23 mouse cellular contexts compared by ENCODE assay signal in the genomic region with DNA sequence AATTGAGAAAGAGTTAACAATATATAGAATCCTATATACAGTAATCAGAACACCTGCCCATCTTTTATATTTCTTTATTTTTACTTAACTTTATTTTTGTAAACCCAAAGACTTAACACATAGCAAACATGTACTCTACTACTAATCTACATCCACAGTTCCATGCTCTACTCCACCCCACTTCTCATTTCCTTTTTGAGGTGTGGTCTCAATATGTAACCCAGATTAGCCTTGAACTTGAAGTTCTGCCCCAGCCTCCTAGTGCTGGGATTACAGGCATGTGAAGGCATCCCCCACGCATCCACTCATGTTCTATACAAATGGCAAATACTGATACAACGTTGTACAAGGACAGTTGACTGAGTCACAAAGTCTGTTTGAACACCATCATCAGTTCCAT. TPM values are rescaled to one million over a fixed set of nuclear protein-coding genes. Genes with fewer than 3 reads are reported as not detected.
"Had no signal": no experiment of that assay in that cellular context is flagged by ENCODE, and none has a peak within 500 bp of the region (broad histone marks: within the 10 kb centered on the region; RNA-seq: fewer than 3 reads in every experiment).

No protein-coding gene starts in this region.

- H3K4me3 ChIP-seq: lung, embryonic 15.5 days; megakaryocyte, embryonic 14.5 days; midbrain, embryonic 13.5 days; midbrain, embryonic 15.5 days; myocyte; neural tube, embryonic 13.5 days; neural tube, embryonic 15.5 days had no signal

- H3K9me3 ChIP-seq: lung, embryonic 15.5 days; megakaryocyte, embryonic 14.5 days; midbrain, embryonic 13.5 days; midbrain, embryonic 15.5 days; neural tube, embryonic 13.5 days; neural tube, embryonic 15.5 days had no signal

- DNase-seq: liver, postnatal 0 days; lung, adult 2 months; lung, postnatal 14 days; lung, postnatal 36 days; retina, postnatal 1 day; right cerebral cortex, adult 18-20 months; right cerebral cortex, postnatal 25 days; right cerebral cortex, postnatal 4 days; spleen, adult 18-20 months; thymus, adult 18-20 months; thymus, postnatal 14 days; thymus, postnatal 36 days had no signal

- H3K4me1 ChIP-seq: lung, embryonic 15.5 days; midbrain, embryonic 13.5 days; midbrain, embryonic 15.5 days; neural tube, embryonic 13.5 days; neural tube, embryonic 15.5 days had no signal

- H3K27me3 ChIP-seq: lung, embryonic 15.5 days; megakaryocyte, embryonic 14.5 days; midbrain, embryonic 13.5 days; midbrain, embryonic 15.5 days; neural tube, embryonic 13.5 days; neural tube, embryonic 15.5 days had no signal

- H3K9ac ChIP-seq: liver, postnatal 0 days; lung, embryonic 15.5 days; midbrain, embryonic 13.5 days; midbrain, embryonic 15.5 days; neural tube, embryonic 13.5 days; neural tube, embryonic 15.5 days had no signal

- H3K36me3 ChIP-seq: lung, embryonic 15.5 days; midbrain, embryonic 13.5 days; midbrain, embryonic 15.5 days; neural tube, embryonic 13.5 days; neural tube, embryonic 15.5 days had no signal

- ATAC-seq: lung, postnatal 0 days; midbrain, embryonic 13.5 days; midbrain, embryonic 15.5 days had no signal

- H3K27ac ChIP-seq: lung, embryonic 15.5 days; macrophage; midbrain, embryonic 13.5 days; midbrain, embryonic 15.5 days; neural tube, embryonic 13.5 days; neural tube, embryonic 15.5 days had no signal

- H3K4me2 ChIP-seq: lung, embryonic 15.5 days; midbrain, embryonic 11.5 days; midbrain, embryonic 13.5 days; midbrain, embryonic 15.5 days; neural tube, embryonic 13.5 days; neural tube, embryonic 15.5 days had no signal

RNA-seq across cellular contexts. Expression of a gene that starts 40.4 kb away (rescaled TPM):
- polyA plus RNA-seq: neural tube, embryonic 11.5 days had no signal
